Mouse (Mus musculus) cerebellum, postnatal 14 days (tissue): ENCODE measurements around the gene Zfp566.

Source experiments
- DNase-seq, 2 experiments: peaks; one replicate each; pipeline ENCODE4 v3.0.0; 2021; ENCODE audit warnings: mixed read lengths in 2 of 2

Zfp566 gene

DNA sequence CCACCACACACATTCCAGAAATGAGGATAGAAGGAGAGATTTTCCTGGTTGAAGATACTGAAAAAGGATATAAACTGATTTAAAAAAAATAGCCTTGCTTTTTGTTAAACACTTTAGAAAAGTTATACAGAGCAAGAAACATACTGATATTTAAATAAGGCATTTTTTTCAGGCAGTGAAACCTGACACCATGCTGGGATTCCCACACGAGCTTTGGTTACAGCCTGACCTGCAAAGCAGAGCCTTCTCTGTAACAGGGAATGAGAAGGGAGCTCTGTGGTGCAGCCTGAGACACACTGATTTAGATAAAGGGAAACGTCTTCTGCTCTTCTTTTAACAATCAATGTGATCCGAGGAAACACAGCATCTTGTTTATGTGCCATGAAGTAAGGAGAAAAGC is 36.7 kb downstream of the Zfp566 start:
- DNase-seq: no peak

GRCm38 (mm10) chr7:30050882-30051548 is 39.3 kb downstream of the Zfp566 start, which contains the start of gene Zfp14:
Zfp14 (minus strand) TSS chr7:30051380.
- peak; percentile 93 to 96 for DNase-seq

DNA sequence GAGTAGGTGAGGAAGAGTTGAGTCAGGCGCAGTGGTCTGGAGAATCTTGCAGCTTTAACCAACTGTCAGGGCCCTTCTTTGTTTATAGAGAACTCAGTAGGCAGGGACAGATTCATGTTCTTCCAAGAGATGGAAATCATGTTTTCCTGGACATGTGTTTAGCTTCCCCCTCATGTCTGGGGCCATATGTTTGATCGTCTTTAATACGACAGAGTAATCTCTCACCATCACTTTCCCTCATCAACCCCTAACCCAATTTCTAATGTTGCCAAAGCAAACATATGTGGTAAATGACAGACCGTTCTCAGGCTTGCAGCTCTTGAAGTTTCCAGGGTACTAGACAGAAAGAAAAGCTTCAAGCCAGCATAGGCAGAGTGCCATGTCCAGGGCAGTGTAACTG is 42.2 kb downstream of the Zfp566 start:
- DNase-seq: no peak

- DNase-seq: no peak
These were observed 46.0 kb downstream of the Zfp566 start for GRCm38 (mm10) chr7:30044354-30044753.

DNA sequence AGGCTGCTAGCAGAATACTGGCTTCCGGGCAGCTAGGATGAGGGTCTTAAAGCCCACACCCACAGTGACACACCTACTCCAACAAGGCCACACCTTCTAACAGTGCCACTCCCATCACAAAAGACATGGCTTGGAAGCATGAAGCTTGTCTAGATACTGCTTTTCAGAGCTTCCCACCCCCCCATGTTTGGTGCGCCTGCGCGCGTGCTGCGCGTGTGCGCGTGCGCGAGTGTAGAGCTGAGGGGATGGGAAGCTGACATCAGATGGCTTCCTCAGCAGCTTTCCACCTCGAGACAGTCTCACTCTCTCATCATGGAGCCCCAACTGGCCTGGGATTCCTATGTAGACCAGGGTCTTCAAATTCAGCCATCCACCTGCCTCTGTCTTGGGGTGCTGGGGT is 56.0 kb downstream of the Zfp566 start:
- DNase-seq: no peak

GRCm38 (mm10) chr7:30031379-30031778 is 58.9 kb downstream of the Zfp566 start:
- DNase-seq: no peak

GRCm38 (mm10) chr7:30030677-30031076 is 59.6 kb downstream of the Zfp566 start:
- DNase-seq: no peak

DNA sequence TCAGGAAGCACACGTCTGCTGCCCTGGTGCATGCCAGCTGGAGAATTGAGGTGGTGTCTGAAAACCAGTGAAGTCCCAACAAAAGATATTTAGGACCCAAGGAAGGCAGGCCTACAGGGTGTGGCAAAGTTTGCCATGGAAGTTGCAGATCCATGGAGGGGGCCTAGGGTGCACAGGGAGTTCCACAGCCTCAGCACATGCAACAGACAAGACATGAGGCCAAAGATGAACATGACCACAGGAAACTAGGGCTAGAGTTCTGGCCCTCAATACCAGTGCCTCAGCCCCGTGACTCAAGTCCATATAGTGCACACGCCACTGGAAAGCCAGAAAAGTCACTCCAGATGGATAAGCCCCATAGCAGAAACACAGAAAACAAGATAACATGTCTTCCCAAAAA is 61.8 kb downstream of the Zfp566 start:
- no peak for DNase-seq
